Mouse (Mus musculus) forebrain, embryonic 10.5 days (tissue): ENCODE measurements around the gene Tspan31. TPM values are rescaled to one million over a fixed set of nuclear protein-coding genes. Genes with fewer than 3 reads are reported as not detected.
"Not testable (repeated sequence)": the region's sequence is repeated elsewhere in the genome, so short reads cannot be mapped to it uniquely, and the experiment has no call there.

Source experiments
- DNase-seq: peaks from one replicate; pipeline ENCODE4 v3.0.0-alpha.2; 2017; ENCODE audit warnings: low spot score; ENCODE audit errors: extremely low spot score
- H3K27ac ChIP-seq: fragments of 300-500 bp; sonication (generic); 2 replicates; pipeline ENCODE4 v1.5.1; 2016; ENCODE audit warnings: mild to moderate bottlenecking
- H3K27me3 ChIP-seq: fragments of 300-500 bp; sonication (generic); 2 replicates; pipeline ENCODE4 v1.6.1; 2016; ENCODE audit warnings: mild to moderate bottlenecking; ENCODE audit not compliant: poor library complexity, severe bottlenecking
- H3K36me3 ChIP-seq: fragments of 300-500 bp; sonication (generic); replicated peaks from 2 replicates; pipeline ENCODE4 v1.6.1; 2016; ENCODE audit warnings: mild to moderate bottlenecking, moderate library complexity
- H3K4me1 ChIP-seq: fragments of 300-500 bp; sonication (generic); 2 replicates; pipeline ENCODE4 v1.6.1; 2016
- H3K4me3 ChIP-seq: fragments of 300-500 bp; sonication (generic); 2 replicates; pipeline ENCODE4 v1.5.1; 2016; ENCODE audit warnings: mild to moderate bottlenecking, moderate library complexity
- H3K9me3 ChIP-seq: fragments of 300-500 bp; sonication (generic); 2 replicates; pipeline ENCODE4 v1.6.1; 2016; ENCODE audit warnings: mild to moderate bottlenecking, moderate library complexity
- WGBS: fragments of 180-500 bp; shearing (Covaris S2); methylation state at CpG from one replicate; pipeline ENCODE4 v1.1.7; 2016; 5-methylcytosine and 5-hydroxymethylcytosine counted together
- polyA plus RNA-seq: library from polyadenylated mRNA; unstranded; fragments of >200 nt; fragmentation: Nextera tagmentation; extraction: Ambion mirVana; gene quantifications from 2 replicates; pipeline ENCODE4 v1.2.1, GENCODE M21; 2016

The Tspan31 gene
- polyA plus RNA-seq, 1 experiment from 2014 or later, result 190 TPM

- 2% methylated on average over 48 of the region's 48 CpGs for WGBS
- Histone ChIP-seq H3K27me3 (peaks cover 93% of the 10 kb centered on the region), H3K9me3 (0 out of 2 replicates have a peak, but pooled peaks cover 3% of the 10 kb centered on the region), H3K4me3 (peak overlapping the region; percentile 68), H3K27ac (no peak overlapping the region), H3K36me3 (no peaks in the 10 kb centered on the region), H3K4me1 (peaks cover 53% of the 10 kb centered on the region)
- peak; percentile 27 for DNase-seq
Observed at GRCm38 (mm10) chr10:127080901-127081780, 11.1 kb upstream of the Tspan31 start.

GRCm38 (mm10) chr10:127079665-127080391, 9.8 kb upstream of the Tspan31 start:
- no peaks in the 10 kb centered on the region for H3K36me3 ChIP-seq
- peak overlapping the region; percentile 68 for H3K4me3 ChIP-seq
- H3K4me1 ChIP-seq, result peaks cover 59% of the 10 kb centered on the region
- 0 out of 2 replicates have a peak, but pooled peaks cover 3% of the 10 kb centered on the region for H3K9me3 ChIP-seq
- peak overlapping the region; percentile 76 for H3K27ac ChIP-seq
- H3K27me3 ChIP-seq, result peaks cover 98% of the 10 kb centered on the region
- peak; percentile 41 for DNase-seq
- 1% methylated on average over 61 of the region's 70 CpGs for WGBS

GRCm38 (mm10) chr10:127078677-127079575, 8.9 kb upstream of the Tspan31 start:
- Histone ChIP-seq H3K27ac (peak overlapping the region; percentile 76), H3K27me3 (peaks cover 89% of the 10 kb centered on the region), H3K36me3 (no peaks in the 10 kb centered on the region), H3K4me3 (peak overlapping the region; percentile 68), H3K4me1 (peaks cover 59% of the 10 kb centered on the region), H3K9me3 (0 out of 2 replicates have a peak, but pooled peaks cover 3% of the 10 kb centered on the region)
- DNase-seq, result peak; percentile 68
- 2% methylated on average over 48 of the region's 49 CpGs for WGBS

GRCm38 (mm10) chr10:127078001-127078676, 8.1 kb upstream of the Tspan31 start:
- DNase-seq, result no peak
- Histone ChIP-seq H3K27ac (peak overlapping the region; percentile 76), H3K9me3 (0 out of 2 replicates have a peak, but pooled peaks cover 3% of the 10 kb centered on the region), H3K4me1 (peaks cover 59% of the 10 kb centered on the region), H3K27me3 (peaks cover 81% of the 10 kb centered on the region), H3K4me3 (peak overlapping the region; percentile 68), H3K36me3 (no peaks in the 10 kb centered on the region)
- WGBS, result 3% methylated on average over 12 of the region's 12 CpGs

- H3K9me3 ChIP-seq, result 0 out of 2 replicates have a peak, but pooled peaks cover 3% of the 10 kb centered on the region
- WGBS, result 5% methylated on average over 10 of the region's 10 CpGs
- peaks cover 75% of the 10 kb centered on the region for H3K27me3 ChIP-seq
- H3K27ac ChIP-seq, result 0 out of 2 replicates have a peak overlapping the region, but pooled peaks have one; percentile 25
- peak overlapping the region; percentile 68 for H3K4me3 ChIP-seq
- DNase-seq, result no peak
- no peaks in the 10 kb centered on the region for H3K36me3 ChIP-seq
- H3K4me1 ChIP-seq, result peaks cover 59% of the 10 kb centered on the region
Observed at GRCm38 (mm10) chr10:127077515-127077914, 7.5 kb upstream of the Tspan31 start.

GRCm38 (mm10) chr10:127076082-127076481, 6.0 kb upstream of the Tspan31 start:
- 0 out of 2 replicates have a peak, but pooled peaks cover 3% of the 10 kb centered on the region for H3K9me3 ChIP-seq
- peaks cover 60% of the 10 kb centered on the region for H3K27me3 ChIP-seq
- H3K4me3 ChIP-seq, result no peak overlapping the region
- H3K27ac ChIP-seq, result no peak overlapping the region
- H3K36me3 ChIP-seq, result no peaks in the 10 kb centered on the region
- H3K4me1 ChIP-seq, result peaks cover 50% of the 10 kb centered on the region
- WGBS, result 58% methylated on average over 4 of the region's 4 CpGs
- no peak for DNase-seq

GRCm38 (mm10) chr10:127075651-127076050, 5.6 kb upstream of the Tspan31 start:
- Histone ChIP-seq H3K27ac (no peak overlapping the region), H3K27me3 (peaks cover 56% of the 10 kb centered on the region), H3K9me3 (0 out of 2 replicates have a peak, but pooled peaks cover 3% of the 10 kb centered on the region), H3K4me3 (no peak overlapping the region), H3K4me1 (peaks cover 50% of the 10 kb centered on the region), H3K36me3 (no peaks in the 10 kb centered on the region)
- no peak for DNase-seq
- WGBS, result 76% methylated on average over 8 of the region's 8 CpGs

GRCm38 (mm10) chr10:127075080-127075479, 5.0 kb upstream of the Tspan31 start, which contains the start of gene Agap2:
TSS of gene Agap2 (plus strand) at chr10:127075284.
- no peak within 1 kb of the TSS for H3K27ac ChIP-seq
- H3K36me3 ChIP-seq, result no peaks in the 10 kb centered on the region
- H3K9me3 ChIP-seq, result 0 out of 2 replicates have a peak, but pooled peaks cover 1% of the 10 kb centered on the region
- DNase-seq, result no peak
- H3K4me1 ChIP-seq, result peaks cover 46% of the 10 kb centered on the region
- WGBS, result 79% methylated on average over 9 of the region's 9 CpGs
- H3K27me3 ChIP-seq, result peaks cover 50% of the 10 kb centered on the region
- H3K4me3 ChIP-seq, result no peak within 1 kb of the TSS

GRCm38 (mm10) chr10:127073981-127074380, 3.9 kb upstream of the Tspan31 start:
- no peak for DNase-seq
- Histone ChIP-seq H3K36me3 (no peaks in the 10 kb centered on the region), H3K4me3 (no peak overlapping the region), H3K9me3 (no peaks in the 10 kb centered on the region), H3K27ac (no peak overlapping the region), H3K27me3 (peaks cover 39% of the 10 kb centered on the region), H3K4me1 (peaks cover 43% of the 10 kb centered on the region)
- 98% methylated on average over 1 of the region's 1 CpGs for WGBS

GRCm38 (mm10) chr10:127072969-127073368, 2.9 kb upstream of the Tspan31 start:
- not testable (repeated sequence) for DNase-seq, H3K36me3 ChIP-seq, H3K4me3 ChIP-seq, H3K27ac ChIP-seq, H3K9me3 ChIP-seq
- peaks cover 29% of the 10 kb centered on the region for H3K27me3 ChIP-seq
- peaks cover 43% of the 10 kb centered on the region for H3K4me1 ChIP-seq
- WGBS, result 92% methylated on average over 2 of the region's 2 CpGs

GRCm38 (mm10) chr10:127072270-127072669, 2.2 kb upstream of the Tspan31 start:
- not testable (repeated sequence) for DNase-seq, H3K27ac ChIP-seq, H3K9me3 ChIP-seq, H3K4me3 ChIP-seq
- Histone ChIP-seq H3K36me3 (peaks cover 16% of the 10 kb centered on the region), H3K27me3 (peaks cover 22% of the 10 kb centered on the region), H3K4me1 (peaks cover 43% of the 10 kb centered on the region)
- 89% methylated on average over 4 of the region's 4 CpGs for WGBS
